Mouse (Mus musculus) megakaryocyte, embryonic 14.5 days (primary cell): ENCODE measurements around the gene Srgap2.

Experiments
- FLI1 ChIP-seq: IDR thresholded peaks from 2 replicates; pipeline ENCODE4 v1.6.1; 2012; ENCODE audit warnings: low read length, inconsistent platforms, mixed read lengths
- GATA1 ChIP-seq: IDR thresholded peaks from 3 replicates; pipeline ENCODE4 v1.6.1; 2012; ENCODE audit warnings: mixed read lengths, low read length, inconsistent platforms, borderline replicate concordance

- TF ChIP-seq FLI1, result no peak
- no peak for TF ChIP-seq GATA1
Observed at GRCm38 (mm10) chr1:131351436-131351835, 175.7 kb downstream of the Srgap2 start.
